Mouse (Mus musculus): Measurements from ENCODE around the gene Nsun2. TPM values are rescaled to one million over a fixed set of nuclear protein-coding genes. Genes with fewer than 3 reads are reported as not detected.
"Not testable (repeated sequence)": the region's sequence is repeated elsewhere in the genome, so short reads cannot be mapped to it uniquely, and the experiment has no call there.

Gene Nsun2
- polyA plus RNA-seq, 1 experiment = 64.6 TPM

DNA sequence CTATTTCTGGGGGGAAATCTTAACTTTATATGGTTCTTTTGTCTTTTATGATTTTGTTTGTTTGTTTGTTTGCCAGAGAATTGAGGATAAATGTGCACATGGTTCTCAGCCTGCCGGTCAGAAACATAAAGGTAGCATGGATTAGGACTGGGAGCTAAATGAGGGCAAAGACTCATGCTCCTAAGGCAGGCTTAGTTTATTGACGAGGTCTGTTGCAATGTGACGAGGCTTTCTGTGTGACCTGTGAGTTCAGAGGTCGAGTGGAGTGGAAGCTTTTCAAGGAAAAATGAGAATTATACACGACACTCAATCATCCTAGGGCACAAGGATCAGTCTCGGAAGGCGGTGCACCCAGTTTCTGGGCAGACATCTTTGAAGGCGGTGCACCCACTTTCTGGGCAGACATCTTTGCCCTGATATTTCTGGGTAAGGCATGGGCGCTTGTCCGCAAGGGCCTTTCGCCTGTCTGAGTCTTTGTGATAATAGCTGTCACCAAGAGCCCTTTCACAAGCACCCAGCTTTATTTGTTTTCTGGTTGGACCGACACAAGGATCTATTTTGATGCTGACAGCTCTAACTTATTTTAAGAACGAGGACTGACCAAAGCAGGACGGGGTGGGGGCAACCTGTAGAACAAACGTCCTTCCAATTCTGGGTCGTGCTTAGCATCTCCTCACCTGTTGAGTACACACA is 14.1 kb downstream of the Nsun2 start:
- DNase-seq (ENCODE audit: extremely low spot score in 1 of 2, low spot score in 1 of 2) = no peak

DNA sequence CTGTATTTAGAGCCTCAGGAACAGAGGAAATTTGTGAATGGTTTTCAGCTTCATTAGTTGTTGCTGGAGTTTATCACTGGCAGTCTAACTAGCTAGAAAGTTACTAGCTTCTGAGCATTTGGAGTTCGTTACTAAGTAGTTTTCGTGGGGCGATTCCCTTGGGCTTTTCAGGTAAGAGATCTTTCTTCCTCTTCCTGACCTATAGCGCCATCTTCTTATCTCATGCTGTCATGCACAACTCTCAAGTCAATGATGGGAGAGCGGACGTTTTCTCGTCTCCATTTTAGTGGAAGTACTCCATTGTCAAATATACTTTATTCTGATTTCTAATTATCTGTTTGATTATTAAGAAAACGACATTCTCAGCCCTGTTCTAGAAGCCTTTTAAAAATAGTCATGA is 16.4 kb downstream of the Nsun2 start:
- no peak for DNase-seq (ENCODE audit: extremely low spot score in 1 of 2, low spot score in 1 of 2)

DNA sequence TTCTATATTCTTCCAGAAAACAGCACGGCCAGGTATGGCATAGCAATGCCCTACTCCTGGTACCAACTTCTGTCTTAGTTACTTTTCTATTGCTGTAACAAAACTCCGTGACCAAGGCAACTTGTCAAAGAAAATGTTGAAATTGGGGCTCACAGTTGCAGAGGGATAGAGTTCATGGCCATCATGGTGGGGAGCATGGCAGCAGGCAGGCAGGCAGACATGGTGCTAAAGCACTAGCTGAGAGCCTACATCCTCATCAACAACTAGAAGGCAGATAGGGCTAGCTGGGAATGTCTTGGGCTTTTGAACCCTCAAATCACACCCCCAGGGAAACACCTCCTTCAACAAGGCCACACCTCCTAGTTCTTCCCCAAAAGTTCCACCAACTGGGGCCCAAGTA is 17.3 kb downstream of the Nsun2 start:
- DNase-seq (ENCODE audit: extremely low spot score in 1 of 2, low spot score in 1 of 2) = no peak

DNA sequence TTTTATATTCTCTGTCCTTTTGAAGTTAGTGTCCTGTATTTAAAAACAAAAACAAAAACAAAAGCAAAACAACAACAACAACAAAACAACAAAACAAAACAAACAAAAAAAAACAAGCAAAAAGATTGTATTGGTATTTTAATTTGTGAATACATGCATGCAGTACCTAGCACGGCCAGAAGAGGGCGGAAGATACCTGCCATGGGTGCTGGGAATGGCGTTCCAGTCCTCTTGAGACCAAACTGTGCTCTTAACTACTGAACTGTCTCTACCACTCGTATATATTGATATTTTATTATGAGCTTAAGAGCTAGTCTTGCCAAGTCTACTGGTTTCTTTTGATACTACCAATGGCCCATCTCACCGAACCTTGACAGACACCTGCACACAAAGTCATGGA is 19.5 kb downstream of the Nsun2 start:
- no peak for DNase-seq (ENCODE audit: extremely low spot score in 1 of 2, low spot score in 1 of 2)

DNA sequence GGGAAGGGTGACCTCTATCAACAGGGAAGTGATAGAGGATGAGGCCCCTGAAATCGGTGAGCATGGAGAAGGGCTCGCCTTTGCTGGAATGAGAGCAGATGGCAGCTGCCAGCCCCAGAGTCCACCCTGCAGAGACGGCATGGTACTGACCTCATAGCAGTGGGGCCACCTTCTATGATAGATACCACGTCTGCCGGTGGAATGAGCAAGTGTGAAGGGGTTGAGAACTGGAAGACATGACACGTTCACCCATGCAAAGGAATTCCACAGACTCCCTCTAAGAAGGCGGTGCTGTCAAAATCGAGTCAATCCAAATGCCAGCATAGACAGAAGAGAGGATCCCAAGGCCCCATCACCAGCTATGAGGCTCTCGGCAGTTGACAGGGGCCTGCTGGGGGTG is 20.7 kb downstream of the Nsun2 start:
- no peak for DNase-seq (ENCODE audit: extremely low spot score in 1 of 2, low spot score in 1 of 2)

DNA sequence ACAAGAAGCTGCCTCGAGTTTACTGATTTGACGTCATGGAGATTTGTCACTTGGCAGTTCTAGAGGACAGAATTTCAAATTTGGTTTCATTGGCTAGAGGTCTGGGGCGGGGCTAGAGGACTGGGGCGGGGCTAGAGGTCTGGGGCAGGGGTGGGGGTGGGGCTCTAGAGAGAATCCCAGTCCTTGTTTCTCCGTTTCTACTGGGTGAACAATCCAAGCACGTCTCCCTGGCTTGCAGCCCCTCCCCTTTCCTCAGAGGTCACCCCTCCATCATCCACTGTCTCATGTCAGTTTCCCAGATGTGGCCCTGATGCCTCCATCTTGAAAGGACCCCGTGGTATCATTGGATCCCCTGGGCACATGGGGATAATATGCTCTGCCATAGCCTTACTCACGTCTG is 21.5 kb downstream of the Nsun2 start:
- DNase-seq (ENCODE audit: extremely low spot score in 1 of 2, low spot score in 1 of 2) = no peak

DNA sequence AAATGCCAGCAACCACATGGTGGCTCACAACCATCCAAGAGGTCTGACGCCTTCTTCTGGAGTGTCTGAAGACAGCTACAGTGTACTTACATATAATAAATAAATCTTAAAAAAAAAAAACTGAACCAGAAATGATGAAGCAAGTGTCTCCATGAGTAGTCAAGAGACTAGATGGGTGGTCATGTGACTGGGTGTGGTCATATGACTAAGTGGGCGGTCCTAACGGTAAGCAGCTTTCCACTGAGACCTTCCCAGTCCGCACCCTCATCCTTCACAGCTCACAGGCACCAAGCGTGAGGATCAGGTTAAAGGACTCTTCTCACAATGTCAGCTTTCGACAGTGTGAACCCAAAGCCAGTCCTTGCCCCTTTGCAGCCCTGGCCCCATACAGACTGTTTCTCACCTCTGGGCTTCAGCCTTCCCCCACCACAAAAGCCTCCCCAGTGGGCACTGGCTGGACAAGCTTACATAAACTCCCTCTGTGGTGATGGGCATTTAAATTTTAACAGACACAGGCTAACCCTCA is 22.5 kb downstream of the Nsun2 start:
- no peak for DNase-seq (ENCODE audit: extremely low spot score in 1 of 2, low spot score in 1 of 2)

DNA sequence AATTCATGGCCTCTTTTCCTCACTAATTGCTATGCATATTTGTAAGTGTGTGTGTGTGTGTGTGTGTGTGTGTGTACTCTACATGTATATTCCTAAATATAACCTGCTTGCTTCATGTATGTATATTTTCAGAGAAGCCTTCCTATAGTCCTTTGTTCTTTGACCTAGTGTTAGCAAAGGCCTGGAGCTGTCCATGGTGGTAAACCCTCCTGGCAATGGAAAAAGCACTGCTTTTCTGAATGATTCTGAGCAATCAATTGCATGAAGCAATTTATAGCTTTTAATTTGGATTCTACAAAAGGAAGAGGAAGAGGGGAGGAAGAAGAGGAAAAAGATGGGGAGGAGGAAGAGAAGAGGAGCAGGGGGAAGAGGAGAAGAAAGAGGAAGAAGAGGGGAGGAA is 23.2 kb downstream of the Nsun2 start:
- DNase-seq (ENCODE audit: extremely low spot score in 1 of 2, low spot score in 1 of 2) = no peak

DNA sequence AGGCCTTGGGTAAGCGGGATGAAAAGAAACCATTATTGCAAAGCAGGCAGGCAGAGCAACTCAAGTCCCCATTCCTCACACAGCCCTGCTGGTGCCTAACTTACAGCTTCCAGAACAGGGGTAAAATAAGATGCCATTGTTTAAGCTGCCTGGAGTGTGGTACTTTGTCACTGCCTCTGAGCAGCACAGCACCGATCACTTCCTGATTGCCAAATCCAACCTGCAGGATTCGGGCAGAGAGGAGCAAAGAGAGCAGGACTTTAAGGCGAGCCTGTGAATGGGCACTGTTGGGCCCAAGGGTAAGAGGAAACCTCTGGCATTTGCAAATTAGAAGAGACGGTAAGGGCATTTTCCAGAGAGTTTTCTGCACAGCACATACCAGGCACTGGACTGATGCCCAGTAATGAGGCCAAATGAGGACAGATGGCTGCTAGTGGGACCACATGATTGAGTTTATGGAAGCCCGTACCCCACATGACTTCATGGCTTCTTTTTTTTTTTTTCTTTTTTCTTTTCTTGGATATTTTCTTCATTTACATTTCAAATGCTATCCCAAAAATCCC is 24.6 kb downstream of the Nsun2 start:
- DNase-seq (ENCODE audit: extremely low spot score in 1 of 2, low spot score in 1 of 2) = no peak

DNA sequence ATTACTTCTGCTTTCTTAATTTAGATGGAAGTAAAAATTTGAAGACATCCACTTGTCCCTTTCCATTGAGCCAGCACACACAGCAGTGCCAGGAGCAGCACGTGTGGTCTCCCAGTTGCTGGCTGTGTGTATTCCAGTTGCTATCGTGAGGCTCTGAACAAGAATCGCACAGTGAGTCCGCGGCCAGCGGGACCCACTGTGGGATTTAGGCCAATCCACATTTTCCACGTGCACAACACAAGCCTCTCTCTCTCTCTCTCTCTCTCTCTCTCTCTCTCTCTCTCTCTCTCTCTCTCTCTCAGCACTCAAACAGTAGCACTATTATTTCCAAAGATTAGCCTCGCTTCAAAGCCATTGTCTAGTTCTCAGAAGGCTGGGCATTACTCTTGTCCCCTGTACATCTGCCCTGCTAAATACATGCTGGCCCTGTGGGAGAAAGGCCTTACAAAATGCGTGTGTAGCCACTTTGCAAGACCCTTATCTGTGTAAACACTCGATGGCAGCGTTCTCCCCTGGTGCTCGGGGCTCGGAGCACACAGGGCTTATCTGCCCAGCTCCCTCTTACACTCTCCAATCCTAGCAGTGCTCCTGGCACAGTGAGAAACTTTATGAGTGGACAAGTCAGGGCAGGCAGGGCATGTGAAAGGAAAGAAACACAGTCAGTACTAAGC is 25.9 kb downstream of the Nsun2 start:
- no peak for DNase-seq (ENCODE audit: extremely low spot score in 1 of 2, low spot score in 1 of 2)

DNA sequence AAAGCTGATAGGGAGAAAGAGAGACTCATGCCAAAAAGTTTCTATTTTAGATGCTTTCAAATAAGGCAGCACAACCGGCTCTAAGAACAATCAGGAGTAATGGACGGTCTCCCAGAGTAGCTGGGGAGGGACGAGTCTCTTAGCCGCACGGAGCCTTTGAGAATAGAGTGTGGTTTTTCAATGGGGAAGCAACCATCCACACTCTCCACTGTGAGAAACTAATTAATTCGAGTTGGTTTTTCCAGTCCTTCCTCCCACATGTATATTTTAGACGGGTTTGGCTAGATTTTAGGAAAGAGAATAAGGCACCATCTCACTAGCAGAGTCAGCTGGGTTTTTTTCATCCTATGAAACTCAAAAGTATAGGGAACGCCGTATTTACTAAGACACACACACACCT is 28.5 kb downstream of the Nsun2 start:
- DNase-seq (ENCODE audit: extremely low spot score in 1 of 2, low spot score in 1 of 2) = peak in 1 of 2 experiments; percentile 35

DNA sequence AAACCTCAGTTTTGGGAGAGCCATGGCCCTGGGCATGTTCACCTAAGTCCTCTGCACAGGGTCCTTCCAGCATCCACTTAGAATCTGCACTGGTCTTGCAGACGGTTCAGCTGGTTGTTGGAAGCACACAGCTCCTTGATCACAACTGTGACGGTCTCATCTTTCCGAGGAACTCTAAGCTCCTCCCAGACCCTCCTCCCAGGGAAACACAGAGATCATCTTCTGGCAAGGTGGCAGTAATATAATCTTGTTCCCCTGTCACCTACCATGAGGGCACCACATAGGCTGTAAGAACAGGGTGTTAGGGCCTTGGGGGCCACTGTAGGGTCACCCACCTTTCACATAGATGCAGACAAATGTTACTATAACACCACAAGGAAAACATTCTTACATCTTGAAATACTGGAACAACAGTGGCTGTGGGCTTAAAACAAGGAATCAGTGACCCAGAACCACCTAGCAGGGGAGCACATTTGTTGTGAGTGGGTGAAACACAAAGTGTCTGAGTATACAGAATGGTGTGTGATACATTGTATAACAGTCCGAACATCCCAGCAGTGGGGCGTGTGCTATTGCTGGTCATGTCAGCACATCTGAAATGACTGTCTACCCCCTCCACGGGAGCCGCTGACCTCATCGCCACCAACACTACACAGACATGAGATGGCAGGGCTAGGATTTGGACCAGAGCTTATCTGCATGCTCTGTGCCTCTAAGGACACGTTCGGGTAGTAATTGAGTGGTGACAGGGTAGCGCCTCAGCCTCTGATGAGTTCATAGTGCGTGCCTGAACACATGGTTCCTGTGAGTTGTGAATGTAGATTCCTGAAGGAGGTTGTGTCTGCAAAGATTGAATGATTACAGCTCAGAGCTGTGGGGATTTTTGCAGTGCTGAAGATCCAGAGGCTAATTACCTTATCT is 29.4 kb downstream of the Nsun2 start:
- no peak for DNase-seq (ENCODE audit: extremely low spot score in 1 of 2, low spot score in 1 of 2)

DNA sequence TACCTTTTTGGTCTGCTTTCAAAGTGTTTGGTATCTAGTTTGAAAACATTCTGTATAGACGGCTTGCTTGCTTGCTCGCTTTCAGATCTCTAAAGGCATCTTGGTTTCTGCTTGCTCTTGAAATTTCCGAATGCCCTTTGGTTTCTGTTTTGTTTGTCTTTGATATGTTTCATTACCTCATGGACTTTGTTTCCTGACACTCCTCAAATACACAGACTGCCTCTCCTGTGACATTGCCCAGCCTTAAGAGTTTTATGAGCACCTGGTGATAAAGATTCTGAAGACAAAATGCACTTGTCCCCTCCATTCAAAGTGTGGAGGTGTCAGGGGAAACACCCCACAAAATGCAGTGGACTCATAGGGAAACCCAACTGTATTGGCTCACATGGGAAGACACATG is 30.4 kb downstream of the Nsun2 start:
- DNase-seq (ENCODE audit: extremely low spot score in 1 of 2, low spot score in 1 of 2) = no peak

DNA sequence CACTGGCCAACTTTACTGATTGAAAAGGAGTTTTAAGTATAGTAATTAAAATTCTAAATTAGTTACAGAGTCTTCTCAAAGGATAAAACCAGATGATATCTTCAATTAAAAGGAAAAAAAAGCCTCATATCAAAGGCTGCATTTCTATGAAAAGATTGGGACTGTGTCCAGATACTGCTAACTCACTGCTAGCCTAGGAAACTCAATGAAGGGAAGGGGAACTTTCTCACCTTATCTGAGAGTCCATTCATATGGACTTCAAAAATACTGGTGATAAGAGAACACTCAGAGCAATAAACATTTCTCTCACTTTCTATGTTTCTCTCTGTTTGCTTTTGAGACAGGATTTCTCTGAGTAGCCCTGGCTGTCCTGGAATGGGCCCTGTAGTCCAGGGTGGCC is 31.0 kb downstream of the Nsun2 start:
- no peak for DNase-seq (ENCODE audit: extremely low spot score in 1 of 2, low spot score in 1 of 2)

DNA sequence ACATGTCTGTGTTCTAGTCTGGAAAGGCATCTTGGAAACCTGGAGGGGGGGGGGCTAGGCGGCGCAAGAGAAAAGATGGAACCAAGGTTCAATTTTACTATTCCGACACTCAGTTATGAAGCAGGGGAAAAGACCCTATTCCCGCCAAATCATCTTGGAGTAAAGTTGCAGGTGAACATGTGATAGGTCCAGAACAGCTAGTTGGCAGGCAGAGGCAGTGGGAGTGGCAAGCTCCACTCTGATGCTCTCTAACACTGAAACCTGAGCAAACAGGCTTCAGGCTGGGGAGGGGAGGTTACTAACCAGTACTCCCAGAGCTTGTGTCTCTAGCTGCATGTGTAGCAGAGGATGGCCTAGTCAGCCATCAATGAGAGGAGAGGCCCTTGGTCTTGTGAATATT is 31.9 kb downstream of the Nsun2 start:
- not testable (repeated sequence) for DNase-seq (ENCODE audit: extremely low spot score in 1 of 2, low spot score in 1 of 2)

DNA sequence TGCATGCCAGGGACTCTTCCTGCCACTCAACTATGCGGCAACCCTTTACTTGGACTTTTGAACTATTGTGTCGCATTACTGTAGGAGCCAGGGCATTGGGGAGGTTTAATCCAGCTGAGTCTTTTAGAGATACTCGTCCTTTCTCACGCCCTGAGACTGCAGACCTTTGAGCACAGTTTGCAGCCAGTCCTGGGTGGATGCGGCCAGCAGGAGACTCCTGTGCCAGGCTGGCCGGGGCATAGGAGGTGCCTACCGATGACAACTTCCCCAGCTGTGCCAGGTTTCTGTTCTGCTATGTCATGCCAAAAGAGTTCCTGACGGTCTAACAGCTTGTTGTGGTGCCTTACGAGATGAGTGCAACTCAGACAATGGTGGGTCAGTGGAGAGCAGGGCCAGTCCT is 35.7 kb downstream of the Nsun2 start:
- DNase-seq (ENCODE audit: extremely low spot score in 1 of 2, low spot score in 1 of 2) = no peak

DNA sequence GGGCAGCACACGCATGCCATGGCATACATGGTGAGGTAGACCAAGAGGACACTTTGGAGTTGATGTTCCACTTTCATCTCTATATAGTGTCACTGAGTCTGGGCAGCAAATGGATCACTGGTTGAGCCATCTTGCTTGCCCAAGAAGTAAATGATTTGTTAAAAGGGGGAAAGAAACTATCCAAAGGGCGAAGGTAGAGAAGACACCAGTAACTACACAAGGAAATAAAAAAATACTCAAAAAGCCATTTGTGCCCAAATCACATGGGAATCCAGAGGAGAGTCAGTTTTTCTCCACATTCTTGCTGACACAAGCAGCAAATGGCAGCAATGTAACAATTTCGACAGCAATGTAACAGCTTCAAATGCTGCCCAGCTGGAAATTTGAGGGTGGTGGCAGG is 39.0 kb downstream of the Nsun2 start:
- no peak for DNase-seq (ENCODE audit: extremely low spot score in 1 of 2, low spot score in 1 of 2)

DNA sequence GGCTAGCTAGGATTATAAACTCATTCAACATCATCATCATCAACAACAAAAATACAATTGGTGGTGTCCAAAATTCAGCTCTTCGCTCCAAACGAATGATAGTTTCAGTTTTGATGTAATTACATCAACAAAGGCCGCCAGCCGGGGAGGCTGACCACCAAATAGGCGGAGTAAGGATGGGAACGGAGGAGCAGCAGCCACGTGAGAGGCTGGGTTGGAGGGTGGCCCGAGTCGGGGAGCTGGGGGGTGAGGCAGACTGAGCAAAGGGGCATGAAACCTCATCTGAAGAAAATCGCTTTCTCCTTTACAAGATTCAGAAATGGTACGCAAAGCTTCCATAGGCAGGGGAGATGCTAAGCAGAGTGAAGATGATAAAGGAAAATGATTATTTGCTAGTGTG is 43.1 kb downstream of the Nsun2 start:
- peak in 1 of 2 experiments; percentile 19 for DNase-seq (ENCODE audit: extremely low spot score in 1 of 2, low spot score in 1 of 2)

DNA sequence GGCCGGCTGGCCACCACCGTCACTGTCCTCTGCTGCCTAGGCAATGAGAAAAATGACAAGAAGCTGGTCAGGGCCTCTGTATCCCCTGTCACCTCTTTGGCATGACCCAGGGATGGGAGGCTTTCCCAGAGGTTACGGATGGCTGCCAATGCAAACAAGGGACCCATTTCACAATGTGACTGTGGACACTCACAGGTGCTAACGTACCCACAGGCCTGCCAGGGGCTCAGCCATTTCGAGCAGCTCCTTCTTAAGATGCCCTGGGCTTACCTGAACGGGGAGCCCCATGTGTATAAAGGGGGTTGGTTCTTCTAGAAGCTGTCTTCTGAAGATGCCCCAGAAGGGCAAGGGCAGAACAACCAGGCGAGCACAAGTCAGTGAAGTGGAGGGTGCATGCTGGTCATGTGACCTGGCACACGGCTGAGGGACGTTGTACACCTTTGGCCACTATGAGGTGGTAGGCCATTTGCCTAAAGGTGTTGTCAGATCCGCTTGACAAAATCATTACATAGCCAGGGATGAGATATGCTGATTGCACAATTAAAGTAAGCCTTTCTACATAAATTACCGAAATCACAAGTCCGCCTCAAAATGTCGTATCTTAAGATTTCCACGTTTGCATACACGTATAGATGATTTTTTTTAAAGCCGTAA is 43.8 kb downstream of the Nsun2 start:
- no peak for DNase-seq (ENCODE audit: extremely low spot score in 1 of 2, low spot score in 1 of 2)

DNA sequence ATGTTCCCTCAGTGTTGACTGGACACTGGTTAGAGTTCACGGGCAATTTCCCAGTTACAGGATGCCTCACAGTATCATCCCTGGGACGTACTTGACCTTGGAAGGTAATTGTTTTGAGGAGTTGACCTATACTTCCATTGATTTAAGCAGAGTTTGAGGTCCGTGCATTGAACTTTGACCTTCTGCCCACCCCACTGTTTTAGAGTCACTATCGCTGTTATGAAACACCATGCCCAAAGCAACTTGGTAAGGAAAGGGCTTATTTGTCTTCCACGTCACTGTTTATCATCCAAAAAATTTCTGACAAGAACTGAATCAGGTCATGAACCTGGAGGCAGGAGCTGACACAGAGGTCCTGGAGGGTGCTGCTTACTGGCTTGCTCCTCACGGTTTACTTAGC is 48.9 kb downstream of the Nsun2 start:
- DNase-seq (ENCODE audit: extremely low spot score in 1 of 2, low spot score in 1 of 2) = no peak

All from frontal cortex, adult 2 months (tissue).